Mouse (Mus musculus) cerebellum, adult 11 months (tissue): ENCODE results near the gene Cdc73.
"Not testable (repeated sequence)": the region's sequence is repeated elsewhere in the genome, so short reads cannot be mapped to it uniquely, and the experiment has no call there.

Experiments used
- DNase-seq: peaks from one replicate; pipeline ENCODE4 v3.0.0; 2022

The Cdc73 gene

GRCm38 (mm10) chr1:143702741-143703262 lies at the start of gene Cdc73:
Cdc73 (minus strand) TSS chr1:143702893.
- peak; percentile 91 for DNase-seq

- no peak for DNase-seq
Measured at GRCm38 (mm10) chr1:143745871-143746270, 43.2 kb upstream of the Cdc73 start.

GRCm38 (mm10) chr1:143742186-143742585 lies 39.5 kb upstream of the Cdc73 start:
- DNase-seq, result no peak

GRCm38 (mm10) chr1:143741331-143741730 lies 38.6 kb upstream of the Cdc73 start:
- DNase-seq, result no peak

GRCm38 (mm10) chr1:143740581-143740980 lies 37.9 kb upstream of the Cdc73 start:
- DNase-seq, result no peak

GRCm38 (mm10) chr1:143739361-143740350 lies 37.0 kb upstream of the Cdc73 start:
- peak; percentile 94 for DNase-seq

- DNase-seq, result no peak
Measured at GRCm38 (mm10) chr1:143738811-143739210, 36.1 kb upstream of the Cdc73 start.

GRCm38 (mm10) chr1:143733914-143734410 lies 31.3 kb upstream of the Cdc73 start:
- no peak for DNase-seq

- no peak for DNase-seq
Measured at GRCm38 (mm10) chr1:143731691-143732090, 29.0 kb upstream of the Cdc73 start.

GRCm38 (mm10) chr1:143730899-143731298 lies 28.2 kb upstream of the Cdc73 start:
- DNase-seq, result no peak

- no peak for DNase-seq
Measured at GRCm38 (mm10) chr1:143727701-143728445, 25.2 kb upstream of the Cdc73 start.

- no peak for DNase-seq
Measured at GRCm38 (mm10) chr1:143724456-143725064, 21.9 kb upstream of the Cdc73 start.

GRCm38 (mm10) chr1:143716038-143716437 lies 13.3 kb upstream of the Cdc73 start, which contains the start of gene Glrx2:
Glrx2 (plus strand) TSS chr1:143716338.
- not testable (repeated sequence) for DNase-seq

- no peak for DNase-seq
Measured at GRCm38 (mm10) chr1:143710627-143710976, 7.9 kb upstream of the Cdc73 start.

GRCm38 (mm10) chr1:143709966-143710626 lies 7.4 kb upstream of the Cdc73 start:
- no peak for DNase-seq

- no peak for DNase-seq
Measured at GRCm38 (mm10) chr1:143708361-143708760, 5.7 kb upstream of the Cdc73 start.

- no peak for DNase-seq
Measured at GRCm38 (mm10) chr1:143707006-143707405, 4.3 kb upstream of the Cdc73 start.

GRCm38 (mm10) chr1:143702141-143702740 lies 452 bp downstream of the Cdc73 start:
- peak; percentile 39 for DNase-seq

- no peak for DNase-seq
Measured at GRCm38 (mm10) chr1:143701736-143702135, 957 bp downstream of the Cdc73 start.

- DNase-seq, result no peak
Measured at GRCm38 (mm10) chr1:143684849-143685248, 17.8 kb downstream of the Cdc73 start.

- peak; percentile 72 for DNase-seq
Measured at GRCm38 (mm10) chr1:143681108-143681507, 21.6 kb downstream of the Cdc73 start.
